8 mouse cellular contexts compared by ENCODE assay signal in the genomic region with DNA sequence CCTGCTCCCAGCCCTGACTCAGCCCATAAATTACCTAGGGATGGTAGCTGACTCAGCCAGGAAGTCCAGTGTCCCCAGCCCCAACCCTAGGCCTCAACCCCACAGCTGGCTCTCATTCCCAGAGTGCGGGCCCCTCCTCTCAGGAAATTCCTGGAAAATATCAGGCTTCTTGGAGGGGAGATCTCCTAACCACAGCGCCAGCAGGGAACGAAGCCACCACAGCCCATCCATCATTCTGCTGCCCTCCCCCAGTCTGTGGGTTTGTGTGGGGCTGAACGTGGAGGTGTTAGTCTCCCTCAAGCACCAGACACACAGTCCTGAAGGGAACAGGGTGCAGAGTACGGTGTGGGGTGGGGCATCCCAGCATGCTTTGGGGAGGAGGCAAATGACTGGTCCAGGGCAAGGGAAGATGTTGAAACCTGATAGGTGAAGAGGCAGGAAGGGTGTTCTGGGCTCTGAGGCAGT.
DNase-seq lines count a peak whose midpoint lies in the region; ATAC-seq and TF ChIP-seq lines count a peak whose summit lies in the region.

No protein-coding gene starts in this region.

- peaks cover 6% of the 10 kb centered on the region for H3K9me3 ChIP-seq in intestine, embryonic 16.5 days (ENCODE audit: control insufficient read depth, low read length)
- peaks cover 4% of the 10 kb centered on the region; the same call in 1 of the 2 replicates for H3K9me3 ChIP-seq in lung, embryonic 14.5 days (ENCODE audit: low read depth, low read length)

- peak; percentile 21 for DNase-seq in adrenal gland, postnatal 25 days
- DNase-seq in adrenal gland, postnatal 10 days: no peak
- peak; percentile 51 for DNase-seq in embryo, embryonic 9.5 days (ENCODE audit: extremely low spot score)
- DNase-seq in lung, embryonic 14.5 days: peak; percentile 94
- no peak for DNase-seq in left cerebral cortex, adult 18-20 months (ENCODE audit: low spot score in 2 of 2)

- H3K4me1 ChIP-seq in intestine, embryonic 16.5 days (ENCODE audit: control insufficient read depth, insufficient read depth, low read length): peaks cover 29% of the 10 kb centered on the region
- H3K4me1 ChIP-seq in lung, embryonic 14.5 days (ENCODE audit: insufficient read depth): peaks cover 18% of the 10 kb centered on the region

- H3K27ac ChIP-seq in intestine, embryonic 16.5 days (ENCODE audit: low read length): peak overlapping the region; percentile 78
- H3K27ac ChIP-seq in lung, embryonic 14.5 days (ENCODE audit: low read depth): peak overlapping the region; percentile 32; the same call in 1 of the 2 replicates

- no peak overlapping the region for H3K9ac ChIP-seq in intestine, embryonic 16.5 days (ENCODE audit: low read depth, low read length)
- H3K9ac ChIP-seq in lung, embryonic 14.5 days: no peak overlapping the region

- TF ChIP-seq CTCF in lung, embryonic 14.5 days (IDR thresholded peaks at IDR 0.05; ENCODE audit: low read depth): no peak

- WGBS in intestine, embryonic 16.5 days: 23% methylated on average over 5 of the region's 5 CpGs
- WGBS in lung, embryonic 14.5 days: 9% methylated on average over 5 of the region's 5 CpGs

- no peak overlapping the region for H3K4me3 ChIP-seq in intestine, embryonic 16.5 days (ENCODE audit: low read length)
- H3K4me3 ChIP-seq in lung, embryonic 14.5 days (ENCODE audit: low read depth, low read length): no peak overlapping the region

- no peak overlapping the region for H3K4me2 ChIP-seq in intestine, embryonic 16.5 days (ENCODE audit: low read depth, low read length)
- no peak overlapping the region for H3K4me2 ChIP-seq in lung, embryonic 14.5 days

- H3K36me3 ChIP-seq in intestine, embryonic 16.5 days (ENCODE audit: control insufficient read depth, insufficient read depth, low read length): no peaks in the 10 kb centered on the region
- no peaks in the 10 kb centered on the region for H3K36me3 ChIP-seq in lung, embryonic 14.5 days (ENCODE audit: insufficient read depth)

- ATAC-seq in intestine, embryonic 16.5 days: peak; percentile 93
- peak; percentile 94 for ATAC-seq in lung, embryonic 14.5 days (ENCODE audit: insufficient read depth)
- no peak for ATAC-seq in erythroid progenitor cell, adult 5-6 weeks (replicated peaks; ENCODE audit: low FRiP score, poor library complexity, severe bottlenecking)
- ATAC-seq in cerebellum, adult (ENCODE audit: insufficient number of reproducible peaks, low FRiP score, low TSS enrichment): no peak

- no peaks in the 10 kb centered on the region for H3K27me3 ChIP-seq in intestine, embryonic 16.5 days (replicated peaks; ENCODE audit: control insufficient read depth, insufficient read depth, low read length)
- no peaks in the 10 kb centered on the region for H3K27me3 ChIP-seq in lung, embryonic 14.5 days (ENCODE audit: insufficient read depth, low read length)

Comparison
In these comparisons a context has a peak if more than half of its experiments do, and no peak if none do; other contexts are left out.
1. DNase-seq: peak in adrenal gland, postnatal 25 days (single experiment), embryo, embryonic 9.5 days (single experiment) and lung, embryonic 14.5 days (single experiment); none in adrenal gland, postnatal 10 days (single experiment) and left cerebral cortex, adult 18-20 months (0 of 2).
2. ATAC-seq: peak in intestine, embryonic 16.5 days (single experiment) and lung, embryonic 14.5 days (single experiment); none in erythroid progenitor cell, adult 5-6 weeks (single experiment) and cerebellum, adult (single experiment).